Mouse (Mus musculus): Measurements from ENCODE around the gene Ociad1. TPM values are rescaled to one million over a fixed set of nuclear protein-coding genes. Genes with fewer than 3 reads are reported as not detected.

Gene Ociad1
- polyA plus RNA-seq, 1 experiment, result 50.7 TPM

GRCm38 (mm10) chr5:73362791-73363190, 70.2 kb downstream of the Ociad1 start:
- no peak for DNase-seq (ENCODE audit: low read depth, low spot score)
- 47% methylated on average over 5 of the region's 5 CpGs for WGBS

Other genes with a start within 250 kb of the Ociad1 start
- 45.5 and 82.3 TPM in 2 replicates for gene Fryl, start 36.2 kb upstream of the Ociad1 start, polyA plus RNA-seq (2012; rRNA removed)
- 16.8 and 19.2 TPM in 2 replicates for gene Ociad2, start 48.2 kb downstream of the Ociad1 start, polyA plus RNA-seq (2012; rRNA removed)
- gene Cwh43, start 113.3 kb downstream of the Ociad1 start, polyA plus RNA-seq (2012; rRNA removed), result 0.32 and 0.36 TPM in 2 replicates
- 3.9 and 5.4 TPM in 2 replicates for gene Dcun1d4, start 188.2 kb downstream of the Ociad1 start, polyA plus RNA-seq (2012; rRNA removed)

Data from large intestine, adult 2 months (tissue).